Mouse (Mus musculus) neural tube, embryonic 15.5 days (tissue): Measurements from ENCODE around the gene Snap47. TPM values are rescaled to one million over a fixed set of nuclear protein-coding genes. Genes with fewer than 3 reads are reported as not detected.
A peak's percentile ranks its signal among the peaks of the same experiment; 100 is the strongest.

Source experiments
- ATAC-seq: fragments of 200-750 bp; cut with Nextera tagmentation; 2 replicates; pipeline ENCODE4 v1.8.0; 2017; ENCODE audit warnings: mild to moderate bottlenecking, moderate TSS enrichment, moderate library complexity; ENCODE audit not compliant: low FRiP score
- H3K27ac ChIP-seq: fragments of 300-500 bp; sonication (generic); replicated peaks from 2 replicates; pipeline ENCODE4 v1.5.1; 2015; ENCODE audit warnings: mild to moderate bottlenecking, inconsistent platforms
- H3K27me3 ChIP-seq: fragments of 300-500 bp; sonication (generic); replicated peaks from 2 replicates; pipeline ENCODE4 v1.6.1; 2015; ENCODE audit warnings: inconsistent platforms
- H3K36me3 ChIP-seq: fragments of 300-500 bp; sonication (generic); 2 replicates; pipeline ENCODE4 v1.6.1; 2015; ENCODE audit warnings: inconsistent platforms
- H3K4me1 ChIP-seq: fragments of 300-500 bp; sonication (generic); 2 replicates; pipeline ENCODE4 v1.6.1; 2015; ENCODE audit warnings: inconsistent platforms
- H3K4me2 ChIP-seq: fragments of 300-500 bp; sonication (generic); 2 replicates; pipeline ENCODE4 v1.6.1; 2015; ENCODE audit warnings: inconsistent platforms, mild to moderate bottlenecking, moderate library complexity
- H3K4me3 ChIP-seq: fragments of 300-500 bp; sonication (generic); replicated peaks from 2 replicates; pipeline ENCODE4 v1.5.1; 2015; ENCODE audit warnings: mild to moderate bottlenecking, inconsistent platforms
- H3K9ac ChIP-seq: fragments of 300-500 bp; sonication (generic); replicated peaks from 2 replicates; pipeline ENCODE4 v1.6.1; 2015; ENCODE audit warnings: mild to moderate bottlenecking, inconsistent platforms
- H3K9me3 ChIP-seq: fragments of 300-500 bp; sonication (generic); replicated peaks from 2 replicates; pipeline ENCODE4 v1.6.1; 2016; ENCODE audit warnings: inconsistent platforms
- WGBS: fragments of 180-500 bp; shearing (Covaris S2); methylation state at CpG from one replicate; pipeline ENCODE4 v1.1.7; 2015; ENCODE audit warnings: mixed read lengths; 5-methylcytosine and 5-hydroxymethylcytosine counted together
- polyA plus RNA-seq: library from polyadenylated mRNA; unstranded; fragments of >200 nt; fragmentation: Nextera tagmentation; extraction: Ambion mirVana; gene quantifications from 2 replicates; pipeline ENCODE4 v1.2.1, GENCODE M21; 2015

Snap47 gene
- polyA plus RNA-seq, 1 experiment from 2014 or later = 630 TPM

GRCm38 (mm10) chr11:59421436-59421835, 29.6 kb downstream of the Snap47 start:
- peaks cover 78% of the 10 kb centered on the region for H3K36me3 ChIP-seq
- no peak overlapping the region for H3K27ac ChIP-seq
- H3K4me1 ChIP-seq = peaks cover 22% of the 10 kb centered on the region
- no peak for ATAC-seq
- H3K4me3 ChIP-seq = no peak overlapping the region
- WGBS = 85% methylated on average over 8 of the region's 8 CpGs
- H3K27me3 ChIP-seq = no peaks in the 10 kb centered on the region
- no peak overlapping the region for H3K9ac ChIP-seq
- H3K4me2 ChIP-seq = no peak overlapping the region
- no peaks in the 10 kb centered on the region for H3K9me3 ChIP-seq

- Histone ChIP-seq H3K9me3 (no peaks in the 10 kb centered on the region), H3K27ac (no peak overlapping the region), H3K36me3 (peaks cover 72% of the 10 kb centered on the region), H3K9ac (no peak overlapping the region), H3K4me3 (no peak overlapping the region), H3K27me3 (no peaks in the 10 kb centered on the region), H3K4me1 (peaks cover 9% of the 10 kb centered on the region; the same call in 1 of the 2 replicates), H3K4me2 (no peak overlapping the region)
- WGBS = 70% methylated on average over 5 of the region's 5 CpGs
- ATAC-seq = no peak
These were observed 32.3 kb downstream of the Snap47 start for GRCm38 (mm10) chr11:59418708-59419107.

GRCm38 (mm10) chr11:59412999-59413863, 37.8 kb downstream of the Snap47 start:
- no peak for ATAC-seq
- Histone ChIP-seq H3K4me1 (peaks cover 15% of the 10 kb centered on the region), H3K27me3 (no peaks in the 10 kb centered on the region), H3K4me2 (no peak overlapping the region), H3K9ac (no peak overlapping the region), H3K4me3 (no peak overlapping the region), H3K36me3 (peaks cover 36% of the 10 kb centered on the region), H3K27ac (peak overlapping the region; percentile 11; the same call in 1 of the 2 replicates), H3K9me3 (no peaks in the 10 kb centered on the region)
- 82% methylated on average over 13 of the region's 13 CpGs for WGBS

- ATAC-seq = no peak
- no peaks in the 10 kb centered on the region for H3K9me3 ChIP-seq
- WGBS = 79% methylated on average over 6 of the region's 6 CpGs
- H3K27ac ChIP-seq = no peak overlapping the region
- no peaks in the 10 kb centered on the region for H3K27me3 ChIP-seq
- H3K9ac ChIP-seq = no peak overlapping the region
- H3K4me3 ChIP-seq = no peak overlapping the region
- peaks cover 41% of the 10 kb centered on the region for H3K36me3 ChIP-seq
- H3K4me1 ChIP-seq = peaks cover 15% of the 10 kb centered on the region
- no peak overlapping the region for H3K4me2 ChIP-seq
These were observed 38.9 kb downstream of the Snap47 start for GRCm38 (mm10) chr11:59412058-59412457.

GRCm38 (mm10) chr11:59410851-59411250, 40.1 kb downstream of the Snap47 start:
- no peak for ATAC-seq
- H3K4me3 ChIP-seq = no peak overlapping the region
- no peaks in the 10 kb centered on the region for H3K27me3 ChIP-seq
- peaks cover 46% of the 10 kb centered on the region for H3K36me3 ChIP-seq
- no peak overlapping the region for H3K4me2 ChIP-seq
- H3K9ac ChIP-seq = no peak overlapping the region
- H3K9me3 ChIP-seq = no peaks in the 10 kb centered on the region
- H3K27ac ChIP-seq = no peak overlapping the region
- WGBS = 89% methylated on average over 2 of the region's 2 CpGs
- H3K4me1 ChIP-seq = peaks cover 15% of the 10 kb centered on the region

GRCm38 (mm10) chr11:59405761-59406160, 45.2 kb downstream of the Snap47 start:
- Histone ChIP-seq H3K9me3 (no peaks in the 10 kb centered on the region), H3K4me1 (no peaks in the 10 kb centered on the region), H3K4me3 (no peak overlapping the region), H3K36me3 (peaks cover 57% of the 10 kb centered on the region), H3K4me2 (no peak overlapping the region), H3K27ac (no peak overlapping the region), H3K27me3 (no peaks in the 10 kb centered on the region), H3K9ac (no peak overlapping the region)
- WGBS = 69% methylated on average over 1 of the region's 1 CpGs
- ATAC-seq = no peak

- Histone ChIP-seq H3K36me3 (peaks cover 32% of the 10 kb centered on the region), H3K4me1 (no peaks in the 10 kb centered on the region), H3K27me3 (no peaks in the 10 kb centered on the region), H3K4me2 (no peak overlapping the region), H3K4me3 (no peak overlapping the region), H3K27ac (no peak overlapping the region; the same call in 1 of the 2 replicates), H3K9me3 (no peaks in the 10 kb centered on the region), H3K9ac (no peak overlapping the region)
- ATAC-seq = no peak
- WGBS = 82% methylated on average over 2 of the region's 2 CpGs
These were observed 50.1 kb downstream of the Snap47 start for GRCm38 (mm10) chr11:59400876-59401275.

GRCm38 (mm10) chr11:59399830-59400229, 51.2 kb downstream of the Snap47 start:
- no peak for ATAC-seq

GRCm38 (mm10) chr11:59397536-59398371, 53.2 kb downstream of the Snap47 start:
- Histone ChIP-seq H3K4me2 (no peak overlapping the region), H3K27ac (0 out of 2 replicates have a peak overlapping the region, but pooled peaks have one; percentile 18), H3K27me3 (no peaks in the 10 kb centered on the region), H3K36me3 (peaks cover 7% of the 10 kb centered on the region), H3K9me3 (no peaks in the 10 kb centered on the region), H3K4me3 (no peak overlapping the region), H3K4me1 (peaks cover 8% of the 10 kb centered on the region; the same call in 1 of the 2 replicates), H3K9ac (no peak overlapping the region)
- no peak for ATAC-seq
- WGBS = 67% methylated on average over 22 of the region's 22 CpGs

More at GRCm38 (mm10) chr11:59399830-59400229, 51.2 kb downstream of the Snap47 start:
- Histone ChIP-seq H3K4me3 (no peak overlapping the region), H3K9ac (no peak overlapping the region), H3K4me1 (no peaks in the 10 kb centered on the region), H3K27me3 (no peaks in the 10 kb centered on the region), H3K9me3 (no peaks in the 10 kb centered on the region), H3K4me2 (no peak overlapping the region), H3K27ac (no peak overlapping the region), H3K36me3 (peaks cover 25% of the 10 kb centered on the region)
- WGBS = 76% methylated on average over 8 of the region's 8 CpGs

GRCm38 (mm10) chr11:59394451-59394850, 56.5 kb downstream of the Snap47 start:
- 81% methylated on average over 5 of the region's 5 CpGs for WGBS
- ATAC-seq = no peak
- 0 out of 2 replicates have a peak overlapping the region, but pooled peaks have one; percentile 37 for H3K27ac ChIP-seq

GRCm38 (mm10) chr11:59393591-59393990, 57.4 kb downstream of the Snap47 start:
- WGBS = 25% methylated on average over 9 of the region's 9 CpGs
- H3K9ac ChIP-seq = no peak overlapping the region
- H3K27me3 ChIP-seq = no peaks in the 10 kb centered on the region
- 0 out of 2 replicates have a peak, but pooled peaks cover 2% of the 10 kb centered on the region for H3K36me3 ChIP-seq
- H3K4me1 ChIP-seq = peaks cover 8% of the 10 kb centered on the region; the same call in 1 of the 2 replicates
- H3K27ac ChIP-seq = peak overlapping the region; percentile 58
- H3K9me3 ChIP-seq = no peaks in the 10 kb centered on the region
- ATAC-seq = no peak
- H3K4me2 ChIP-seq = no peak overlapping the region
- H3K4me3 ChIP-seq = no peak overlapping the region

More at GRCm38 (mm10) chr11:59394451-59394850, 56.5 kb downstream of the Snap47 start:
- Histone ChIP-seq H3K4me3 (no peak overlapping the region), H3K4me1 (peaks cover 8% of the 10 kb centered on the region; the same call in 1 of the 2 replicates), H3K4me2 (no peak overlapping the region), H3K9ac (no peak overlapping the region), H3K27me3 (no peaks in the 10 kb centered on the region), H3K36me3 (0 out of 2 replicates have a peak, but pooled peaks cover 2% of the 10 kb centered on the region), H3K9me3 (no peaks in the 10 kb centered on the region)
